Comparison of ENCODE assay signal across 10 mouse cellular contexts in the genomic region with DNA sequence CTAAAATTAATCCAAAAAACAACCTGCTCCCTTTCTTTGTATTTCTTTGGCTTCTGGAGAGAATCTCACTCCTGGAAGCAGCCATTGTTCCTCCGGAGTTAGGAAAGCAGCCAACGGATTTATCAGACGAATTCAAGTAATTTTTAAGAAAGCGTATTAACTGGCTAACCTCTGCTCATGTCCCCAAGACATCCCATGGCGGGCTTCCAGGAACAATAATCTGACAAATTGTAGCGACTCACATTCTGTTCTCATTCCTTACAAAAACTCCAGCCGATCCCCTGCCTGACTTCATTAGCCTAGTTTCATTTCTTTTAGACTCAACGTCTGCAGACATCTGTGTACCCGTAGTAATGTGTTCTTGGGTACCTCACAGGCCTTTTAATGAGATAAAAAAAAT. TPM values are rescaled to one million over a fixed set of nuclear protein-coding genes. Genes with fewer than 3 reads are reported as not detected.
A peak's percentile ranks its signal among the peaks of the same experiment; 100 is the strongest.
DNase-seq lines count a peak whose midpoint lies in the region; ATAC-seq and TF ChIP-seq lines count a peak whose summit lies in the region.
"Had no signal": no experiment of that assay in that cellular context is flagged by ENCODE, and none has a peak within 500 bp of the region (broad histone marks: within the 10 kb centered on the region; RNA-seq: fewer than 3 reads in every experiment).

No protein-coding gene starts in this region.

- no peaks in the 10 kb centered on the region for H3K27me3 ChIP-seq in intestine, embryonic 16.5 days (replicated peaks; ENCODE audit: control insufficient read depth, insufficient read depth, low read length)
- H3K27me3 ChIP-seq in intestine, postnatal 0 days (replicated peaks; ENCODE audit: control insufficient read depth, insufficient read depth, low read length): no peaks in the 10 kb centered on the region
- no peaks in the 10 kb centered on the region for H3K27me3 ChIP-seq in heart, postnatal 0 days (ENCODE audit: control insufficient read depth, insufficient read depth, low read length)
- no peaks in the 10 kb centered on the region for H3K27me3 ChIP-seq in liver, postnatal 0 days (ENCODE audit: insufficient read depth, low read length)
- H3K27me3 ChIP-seq in hindbrain, embryonic 16.5 days (replicated peaks; ENCODE audit: control insufficient read depth, insufficient read depth, low read length): no peaks in the 10 kb centered on the region

- ATAC-seq in intestine, embryonic 16.5 days: no peak
- no peak for ATAC-seq in intestine, postnatal 0 days
- no peak for ATAC-seq in heart, postnatal 0 days (ENCODE audit: insufficient read depth, low read depth)
- no peak for ATAC-seq in liver, postnatal 0 days
- ATAC-seq in hindbrain, embryonic 16.5 days: no peak

- H3K9ac ChIP-seq in intestine, embryonic 16.5 days (ENCODE audit: low read depth, low read length): no peak overlapping the region
- no peak overlapping the region for H3K9ac ChIP-seq in intestine, postnatal 0 days (ENCODE audit: low read depth, low read length)
- H3K9ac ChIP-seq in heart, postnatal 0 days (replicated peaks; ENCODE audit: low read depth, low read length): no peak overlapping the region
- H3K9ac ChIP-seq in liver, postnatal 0 days (replicated peaks): no peak overlapping the region
- H3K9ac ChIP-seq in hindbrain, embryonic 16.5 days (ENCODE audit: low read depth, low read length): no peak overlapping the region

- no peak overlapping the region for H3K4me2 ChIP-seq in intestine, embryonic 16.5 days (ENCODE audit: low read depth, low read length)
- no peak overlapping the region for H3K4me2 ChIP-seq in intestine, postnatal 0 days (replicated peaks; ENCODE audit: low read depth)
- no peak overlapping the region for H3K4me2 ChIP-seq in heart, postnatal 0 days (ENCODE audit: low read depth, low read length)
- H3K4me2 ChIP-seq in liver, postnatal 0 days (ENCODE audit: low read depth, low read length): no peak overlapping the region
- no peak overlapping the region for H3K4me2 ChIP-seq in hindbrain, embryonic 16.5 days (ENCODE audit: low read length)

- DNase-seq in brain, embryonic 14.5 days (ENCODE audit: low read depth): peak; percentile 36
- DNase-seq in heart, postnatal 0 days (ENCODE audit: low spot score): no peak
- no peak for DNase-seq in liver, postnatal 0 days
- no peak for DNase-seq in ovary, adult 18-20 months (ENCODE audit: low spot score)
- DNase-seq in yolk sac, embryonic 10.5 days (ENCODE audit: low spot score): no peak
- DNase-seq: right cerebral cortex, adult 18-20 months had no signal

- H3K4me1 ChIP-seq in intestine, embryonic 16.5 days (ENCODE audit: control insufficient read depth, insufficient read depth, low read length): peaks cover 18% of the 10 kb centered on the region
- H3K4me1 ChIP-seq in intestine, postnatal 0 days (replicated peaks; ENCODE audit: control insufficient read depth, insufficient read depth, low read length): peaks cover 6% of the 10 kb centered on the region; the same call in 1 of the 2 replicates
- peaks cover 46% of the 10 kb centered on the region for H3K4me1 ChIP-seq in heart, postnatal 0 days (ENCODE audit: control insufficient read depth, insufficient read depth)
- H3K4me1 ChIP-seq in liver, postnatal 0 days (ENCODE audit: insufficient read depth): peaks cover 30% of the 10 kb centered on the region
- peaks cover 13% of the 10 kb centered on the region for H3K4me1 ChIP-seq in hindbrain, embryonic 16.5 days (ENCODE audit: control insufficient read depth, insufficient read depth, low read depth, low read length)

- TF ChIP-seq CTCF in intestine, postnatal 0 days (IDR thresholded peaks at IDR 0.05; ENCODE audit: low read depth): no peak
- no peak for TF ChIP-seq CTCF in brain, embryonic 14.5 days (IDR thresholded peaks at IDR 0.05; ENCODE audit: borderline replicate concordance, extremely low read depth, insufficient read depth, insufficient read length)
- no peak for TF ChIP-seq CTCF in heart, postnatal 0 days (IDR thresholded peaks at IDR 0.05; ENCODE audit: low read depth)
- no peak for TF ChIP-seq CTCF in liver, postnatal 0 days (IDR thresholded peaks at IDR 0.05; ENCODE audit: low read depth)

- no peak for TF ChIP-seq EP300 in heart, postnatal 0 days (IDR thresholded peaks at IDR 0.05; ENCODE audit: low read depth)
- no peak for TF ChIP-seq EP300 in liver, postnatal 0 days (IDR thresholded peaks at IDR 0.05; ENCODE audit: low read depth)

- H3K27ac ChIP-seq in intestine, embryonic 16.5 days (ENCODE audit: low read length): 0 out of 2 replicates have a peak overlapping the region, but pooled peaks have one; percentile 13
- H3K27ac ChIP-seq in intestine, postnatal 0 days (ENCODE audit: low read depth, low read length): no peak overlapping the region
- peak overlapping the region; percentile 77 for H3K27ac ChIP-seq in heart, postnatal 0 days (ENCODE audit: low read depth)
- peak overlapping the region; percentile 56 for H3K27ac ChIP-seq in liver, postnatal 0 days (ENCODE audit: low read depth)
- H3K27ac ChIP-seq in hindbrain, embryonic 16.5 days (ENCODE audit: low read depth, low read length): no peak overlapping the region
- H3K27ac ChIP-seq: midbrain, embryonic 10.5 days had no signal

- no peak for TF ChIP-seq POLR2A in brain, embryonic 14.5 days (IDR thresholded peaks at IDR 0.05; ENCODE audit: borderline replicate concordance, extremely low read depth, insufficient read depth, insufficient read length, poor library complexity, severe bottlenecking)

- H3K9me3 ChIP-seq in intestine, embryonic 16.5 days (ENCODE audit: control insufficient read depth, low read length): no peaks in the 10 kb centered on the region
- no peaks in the 10 kb centered on the region for H3K9me3 ChIP-seq in intestine, postnatal 0 days (ENCODE audit: control insufficient read depth)
- H3K9me3 ChIP-seq in heart, postnatal 0 days (replicated peaks; ENCODE audit: control insufficient read depth, low read length): no peaks in the 10 kb centered on the region
- H3K9me3 ChIP-seq in liver, postnatal 0 days (ENCODE audit: low read length): no peaks in the 10 kb centered on the region
- no peaks in the 10 kb centered on the region for H3K9me3 ChIP-seq in hindbrain, embryonic 16.5 days (ENCODE audit: control insufficient read depth, low read length)
- H3K9me3 ChIP-seq: midbrain, embryonic 10.5 days had no signal

- H3K36me3 ChIP-seq in intestine, embryonic 16.5 days (ENCODE audit: control insufficient read depth, insufficient read depth, low read length): peaks cover 3% of the 10 kb centered on the region; the same call in 1 of the 2 replicates
- H3K36me3 ChIP-seq in intestine, postnatal 0 days (ENCODE audit: control insufficient read depth, insufficient read depth): no peaks in the 10 kb centered on the region
- peaks cover 22% of the 10 kb centered on the region for H3K36me3 ChIP-seq in heart, postnatal 0 days (replicated peaks; ENCODE audit: control insufficient read depth, insufficient read depth, low read length)
- peaks cover 8% of the 10 kb centered on the region for H3K36me3 ChIP-seq in liver, postnatal 0 days (replicated peaks; ENCODE audit: insufficient read depth, low read length)
- H3K36me3 ChIP-seq in hindbrain, embryonic 16.5 days (ENCODE audit: control insufficient read depth, insufficient read depth, low read length): no peaks in the 10 kb centered on the region

- H3K4me3 ChIP-seq in intestine, embryonic 16.5 days (ENCODE audit: low read length): no peak overlapping the region
- no peak overlapping the region for H3K4me3 ChIP-seq in intestine, postnatal 0 days (ENCODE audit: low read depth, low read length)
- no peak overlapping the region for H3K4me3 ChIP-seq in heart, postnatal 0 days (ENCODE audit: low read depth, low read length)
- H3K4me3 ChIP-seq in liver, postnatal 0 days (ENCODE audit: low read depth, low read length): no peak overlapping the region
- no peak overlapping the region for H3K4me3 ChIP-seq in hindbrain, embryonic 16.5 days (ENCODE audit: low read length)
- H3K4me3 ChIP-seq: midbrain, embryonic 10.5 days had no signal

- 58% methylated on average over 9 of the region's 9 CpGs for whole genome bisulfite sequencing in intestine, embryonic 16.5 days
- 59% methylated on average over 9 of the region's 9 CpGs for WGBS in intestine, postnatal 0 days
- WGBS in heart, postnatal 0 days: 51% methylated on average over 9 of the region's 9 CpGs
- WGBS in liver, postnatal 0 days (ENCODE audit: insufficient replicate concordance): 71% methylated on average over 9 of the region's 9 CpGs
- 51% methylated on average over 9 of the region's 9 CpGs for WGBS in hindbrain, embryonic 16.5 days

RNA-seq across cellular contexts. Expression of a gene that starts 45.7 kb away (rescaled TPM):
- 0.93 and 1.0 TPM in 2 replicates for polyA plus RNA-seq in intestine, embryonic 16.5 days (2015; fragmentation: Nextera tagmentation; extraction: Ambion mirVana)
- 1.0 and 1.4 TPM in 2 replicates for polyA plus RNA-seq in intestine, postnatal 0 days (2015; fragmentation: Nextera tagmentation; extraction: Ambion mirVana)
- polyA plus RNA-seq in brain, embryonic 14.5 days (2012; rRNA removed): 1.6 and 1.9 TPM in 2 replicates
- 1.5 and 1.7 TPM in 2 replicates for total RNA-seq in heart, postnatal 0 days (2014; rRNA removed; ENCODE audit: low replicate concordance)
- polyA plus RNA-seq in heart, postnatal 0 days (2015; fragmentation: Nextera tagmentation; extraction: Ambion mirVana): 2.2 and 2.3 TPM in 2 replicates
- polyA plus RNA-seq in liver, postnatal 0 days (2015; fragmentation: Nextera tagmentation; extraction: Ambion mirVana): 0.89 and 1.2 TPM in 2 replicates
- polyA plus RNA-seq in hindbrain, embryonic 16.5 days (2015; fragmentation: Nextera tagmentation; extraction: Ambion mirVana): 1.2 and 1.8 TPM in 2 replicates

Comparison
In these comparisons a context has a peak if more than half of its experiments do, and no peak if none do; other contexts are left out.
1. H3K27ac ChIP-seq: peak in intestine, embryonic 16.5 days (single experiment), heart, postnatal 0 days (single experiment) and liver, postnatal 0 days (single experiment); none in intestine, postnatal 0 days (single experiment) and hindbrain, embryonic 16.5 days (single experiment).